Mouse (Mus musculus): ENCODE measurements around the gene Gm17174.
"Not testable (repeated sequence)": the region's sequence is repeated elsewhere in the genome, so short reads cannot be mapped to it uniquely, and the experiment has no call there.

The Gm17174 gene

GRCm38 (mm10) chr14:51592039-51592438 lies at the start of gene Gm17174:
Gene Gm17174 (minus strand): TSS chr14:51592139.
- not testable (repeated sequence) for DNase-seq (ENCODE audit: low spot score)

- not testable (repeated sequence) for DNase-seq (ENCODE audit: low spot score)
Measured at GRCm38 (mm10) chr14:51635566-51635965, 43.6 kb upstream of the Gm17174 start, which contains the start of gene Gm4181. Gene Gm4181 (minus strand): TSS chr14:51635666.

GRCm38 (mm10) chr14:51632426-51632825 lies 40.5 kb upstream of the Gm17174 start:
- not testable (repeated sequence) for DNase-seq (ENCODE audit: low spot score)

GRCm38 (mm10) chr14:51611210-51611609 lies 19.3 kb upstream of the Gm17174 start, which contains the start of gene Gm17078:
Gene Gm17078 (minus strand): TSS chr14:51611310.
- DNase-seq (ENCODE audit: low spot score), result no peak

GRCm38 (mm10) chr14:51573963-51574362 lies 18.0 kb downstream of the Gm17174 start, which contains the start of gene Gm17175:
Gene Gm17175 (minus strand): TSS chr14:51574063.
- not testable (repeated sequence) for DNase-seq (ENCODE audit: low spot score)

GRCm38 (mm10) chr14:51552490-51552889 lies 39.4 kb downstream of the Gm17174 start, which contains the start of gene Gm5622:
Gene Gm5622 (plus strand): TSS chr14:51552790.
- no peak for DNase-seq (ENCODE audit: low spot score)

Measured in ovary, postnatal 14 days (tissue).